Mouse (Mus musculus): ENCODE results near the gene Wdr24. TPM values are rescaled to one million over a fixed set of nuclear protein-coding genes. Genes with fewer than 3 reads are reported as not detected.
A peak's percentile ranks its signal among the peaks of the same experiment; 100 is the strongest.
"Not testable (repeated sequence)": the region's sequence is repeated elsewhere in the genome, so short reads cannot be mapped to it uniquely, and the experiment has no call there.

The Wdr24 gene
- total and polyA plus RNA-seq, 2 experiments from 2014 or later: 22.6 to 39.7 TPM

- 6% methylated on average over 10 of the region's 10 CpGs for WGBS
- Histone ChIP-seq H3K4me3 (ENCODE audit: low read length) (no peak overlapping the region), H3K27ac (peak overlapping the region; percentile 77)
Observed at GRCm38 (mm10) chr17:25802825-25803517, 20.5 kb upstream of the Wdr24 start.

DNA sequence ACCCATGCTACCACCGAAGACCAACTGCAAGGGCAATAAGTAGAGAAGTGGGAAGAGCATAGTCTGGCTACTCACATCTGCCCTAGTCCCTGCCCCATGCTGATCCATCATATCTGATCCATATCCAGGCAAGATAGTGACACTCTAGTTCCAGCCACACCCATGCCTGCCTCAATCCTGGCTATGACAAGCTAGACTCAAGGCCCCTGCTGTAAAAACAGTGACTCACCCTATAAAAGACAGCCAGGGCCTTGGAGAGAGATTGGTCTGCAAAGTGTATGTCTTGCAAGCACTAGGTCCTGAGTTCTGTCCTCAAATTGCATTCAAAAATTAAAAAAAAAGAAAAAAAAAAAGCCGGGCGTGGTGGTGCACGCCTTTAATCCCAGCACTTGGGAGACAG lies 16.9 kb upstream of the Wdr24 start:
- H3K9ac ChIP-seq (replicated peaks; ENCODE audit: low read length): no peak overlapping the region
- H3K36me3 ChIP-seq (ENCODE audit: insufficient read depth, low read length): no peaks in the 10 kb centered on the region
- H3K4me3 ChIP-seq (ENCODE audit: low read length): no peak overlapping the region
- TF ChIP-seq CTCF (IDR thresholded peaks at IDR 0.05; ENCODE audit: low read depth): no peak
- no peak for ATAC-seq
- no peaks in the 10 kb centered on the region for H3K9me3 ChIP-seq (ENCODE audit: low read length)
- no peak overlapping the region for H3K4me2 ChIP-seq (ENCODE audit: low read depth, low read length)
- no peaks in the 10 kb centered on the region for H3K27me3 ChIP-seq (ENCODE audit: insufficient read depth, low read length)
- peaks cover 24% of the 10 kb centered on the region for H3K4me1 ChIP-seq (ENCODE audit: insufficient read depth, low read length)
- no peak overlapping the region for H3K27ac ChIP-seq
- 95% methylated on average over 4 of the region's 4 CpGs for WGBS
- DNase-seq (ENCODE audit: low spot score): no peak

More at GRCm38 (mm10) chr17:25802825-25803517, 20.5 kb upstream of the Wdr24 start:
- no peak overlapping the region for H3K9ac ChIP-seq (replicated peaks; ENCODE audit: low read length)
- DNase-seq (ENCODE audit: low spot score) (peak; percentile 92), ATAC-seq (peak; percentile 94)
- H3K4me2 ChIP-seq (ENCODE audit: low read depth, low read length): peak overlapping the region; percentile 32
- H3K27me3 ChIP-seq (ENCODE audit: insufficient read depth, low read length): no peaks in the 10 kb centered on the region
- 0 out of 2 replicates have a peak, but pooled peaks cover 9% of the 10 kb centered on the region for H3K4me1 ChIP-seq (ENCODE audit: insufficient read depth, low read length)
- no peaks in the 10 kb centered on the region for H3K36me3 ChIP-seq (ENCODE audit: insufficient read depth, low read length)
- no peak for TF ChIP-seq CTCF (IDR thresholded peaks at IDR 0.05; ENCODE audit: low read depth)
- no peaks in the 10 kb centered on the region for H3K9me3 ChIP-seq (ENCODE audit: low read length)

GRCm38 (mm10) chr17:25807452-25807851 lies 16.0 kb upstream of the Wdr24 start:
- not testable (repeated sequence) for H3K4me3 ChIP-seq (ENCODE audit: low read length); DNase-seq (ENCODE audit: low spot score); ATAC-seq; H3K9ac ChIP-seq (replicated peaks; ENCODE audit: low read length); H3K36me3 ChIP-seq (ENCODE audit: insufficient read depth, low read length); H3K4me2 ChIP-seq (ENCODE audit: low read depth, low read length); H3K27me3 ChIP-seq (ENCODE audit: insufficient read depth, low read length); H3K9me3 ChIP-seq (ENCODE audit: low read length); H3K27ac ChIP-seq
- H3K4me1 ChIP-seq (ENCODE audit: insufficient read depth, low read length): peaks cover 20% of the 10 kb centered on the region
- WGBS: 36% methylated on average over 2 of the region's 2 CpGs
- peak; percentile 42 for TF ChIP-seq CTCF (IDR thresholded peaks at IDR 0.05; ENCODE audit: low read depth)

- no peak for ATAC-seq
Observed at GRCm38 (mm10) chr17:25808028-25808427, 15.4 kb upstream of the Wdr24 start.

DNA sequence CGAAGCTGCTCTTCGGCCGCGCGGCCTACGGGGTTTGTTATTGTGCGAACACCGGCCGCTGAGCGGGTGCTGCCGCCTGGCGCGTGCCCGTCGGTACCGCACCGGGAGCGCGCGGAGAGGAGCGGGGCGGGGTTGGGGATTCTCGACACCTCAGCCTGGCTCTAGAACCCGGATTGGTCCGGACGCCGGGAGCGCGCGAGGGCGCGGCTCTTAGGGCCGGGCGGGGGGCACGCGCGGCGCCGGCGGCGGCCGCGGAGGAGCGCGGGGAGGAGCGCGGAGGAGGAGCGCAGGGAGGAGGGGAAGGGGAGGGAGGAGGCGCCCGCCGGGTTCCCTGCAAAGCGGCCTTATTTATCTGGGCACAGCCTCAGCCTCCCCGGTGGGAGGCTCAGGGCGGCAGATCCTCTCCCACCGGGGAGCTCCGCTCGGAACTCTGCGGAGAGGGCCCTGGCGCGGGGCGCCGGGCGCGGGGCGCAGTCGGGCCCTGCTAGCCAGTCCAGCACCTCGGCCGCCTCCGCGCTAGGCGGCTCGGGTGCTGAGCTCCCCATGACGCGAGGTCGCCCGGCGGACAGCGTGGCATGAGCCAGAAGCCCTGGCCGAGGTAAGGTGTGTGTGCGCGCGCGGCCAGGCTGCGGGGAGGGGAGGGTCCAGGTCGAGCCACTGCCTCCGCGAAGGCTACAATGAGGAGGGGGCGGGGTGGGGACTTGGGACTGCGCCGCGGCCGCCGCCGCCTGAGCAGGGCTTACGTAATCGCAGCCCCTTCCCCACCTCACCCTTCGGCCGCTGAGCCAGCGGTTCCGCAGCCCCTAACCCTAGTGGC lies 14.4 kb upstream of the Wdr24 start, which contains the start of gene Fbxl16:
Gene Fbxl16, plus strand, starts transcription at position 297 of the 817 bp plus-strand sequence.
- peak within 1 kb of the TSS; percentile 89 for H3K9ac ChIP-seq (replicated peaks; ENCODE audit: low read length)
- TF ChIP-seq CTCF (IDR thresholded peaks at IDR 0.05; ENCODE audit: low read depth): peak; percentile 49
- DNase-seq (ENCODE audit: low spot score): peak; percentile 97

More at GRCm38 (mm10) chr17:25808028-25808427, 15.4 kb upstream of the Wdr24 start:
- Histone ChIP-seq H3K4me2 (ENCODE audit: low read depth, low read length) (peak overlapping the region; percentile 75), H3K9ac (replicated peaks; ENCODE audit: low read length) (peak overlapping the region; percentile 89), H3K27me3 (ENCODE audit: insufficient read depth, low read length) (no peaks in the 10 kb centered on the region), H3K27ac (peak overlapping the region; percentile 94), H3K4me1 (ENCODE audit: insufficient read depth, low read length) (peaks cover 20% of the 10 kb centered on the region), H3K36me3 (ENCODE audit: insufficient read depth, low read length) (no peaks in the 10 kb centered on the region), H3K4me3 (ENCODE audit: low read length) (peak overlapping the region; percentile 68), H3K9me3 (ENCODE audit: low read length) (no peaks in the 10 kb centered on the region)
- DNase-seq (ENCODE audit: low spot score): no peak
- 28% methylated on average over 5 of the region's 5 CpGs for WGBS
- TF ChIP-seq CTCF (IDR thresholded peaks at IDR 0.05; ENCODE audit: low read depth): no peak

DNA sequence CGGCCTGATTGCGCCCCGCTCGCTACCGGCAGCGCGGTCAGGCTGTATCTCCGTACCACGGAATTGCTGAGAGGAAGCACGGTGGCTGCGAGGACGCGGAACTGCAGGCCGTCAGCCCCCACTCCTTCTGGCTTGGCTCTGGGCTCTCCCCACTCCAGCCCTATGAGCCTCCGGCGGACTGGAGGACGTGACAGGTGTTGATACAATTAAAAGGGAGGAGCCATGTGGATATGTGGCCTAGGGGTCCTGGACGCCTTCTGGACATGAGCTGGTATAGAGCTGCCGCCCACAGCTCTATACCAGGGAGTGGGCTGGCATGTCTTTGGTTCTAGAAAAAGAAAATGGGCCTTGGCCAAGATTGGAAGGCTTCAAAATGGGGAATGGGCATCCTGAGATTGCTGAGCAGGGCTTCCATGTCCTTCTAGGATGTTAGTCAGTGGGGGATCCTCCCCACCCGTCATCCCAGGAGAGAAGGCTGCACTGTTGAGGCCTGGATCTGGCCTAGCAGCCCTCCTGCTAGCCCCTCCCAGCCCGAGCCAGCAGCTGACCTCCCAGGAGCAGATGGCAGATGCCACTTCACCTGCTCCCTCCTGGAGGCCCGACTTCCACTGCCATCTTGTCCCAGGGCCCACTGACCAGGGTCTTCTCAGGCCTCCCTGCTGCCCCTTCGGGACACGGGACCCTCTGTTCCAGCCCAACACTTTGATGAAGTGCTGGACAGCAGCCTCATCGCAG lies 13.7 kb upstream of the Wdr24 start:
- 0 out of 2 replicates have a peak, but pooled peaks have one; percentile 15 for TF ChIP-seq CTCF (IDR thresholded peaks at IDR 0.05; ENCODE audit: low read depth)
- WGBS: 6% methylated on average over 24 of the region's 25 CpGs
- peak overlapping the region; percentile 68 for H3K4me3 ChIP-seq (ENCODE audit: low read length)
- H3K27me3 ChIP-seq (ENCODE audit: insufficient read depth, low read length): no peaks in the 10 kb centered on the region
- peak overlapping the region; percentile 94 for H3K27ac ChIP-seq
- peaks cover 26% of the 10 kb centered on the region for H3K4me1 ChIP-seq (ENCODE audit: insufficient read depth, low read length)
- H3K4me2 ChIP-seq (ENCODE audit: low read depth, low read length): peak overlapping the region; percentile 75
- H3K36me3 ChIP-seq (ENCODE audit: insufficient read depth, low read length): no peaks in the 10 kb centered on the region
- DNase-seq (ENCODE audit: low spot score) (peak; percentile 61), ATAC-seq (peak; percentile 63)
- peak overlapping the region; percentile 89 for H3K9ac ChIP-seq (replicated peaks; ENCODE audit: low read length)
- H3K9me3 ChIP-seq (ENCODE audit: low read length): no peaks in the 10 kb centered on the region

More for the DNA sequence above, 14.4 kb upstream of the Wdr24 start, which contains the start of gene Fbxl16:
- peak; percentile 86 for ATAC-seq
- Histone ChIP-seq H3K4me2 (ENCODE audit: low read depth, low read length) (peak within 1 kb of the TSS; percentile 75), H3K9me3 (ENCODE audit: low read length) (no peaks in the 10 kb centered on the region), H3K4me3 (ENCODE audit: low read length) (peak within 1 kb of the TSS; percentile 68), H3K36me3 (ENCODE audit: insufficient read depth, low read length) (no peaks in the 10 kb centered on the region), H3K27me3 (ENCODE audit: insufficient read depth, low read length) (no peaks in the 10 kb centered on the region), H3K27ac (peak within 1 kb of the TSS; percentile 94), H3K4me1 (ENCODE audit: insufficient read depth, low read length) (peaks cover 26% of the 10 kb centered on the region)
- under 1% methylated on average over 80 of the region's 100 CpGs for WGBS
